Mouse (Mus musculus) limb, embryonic 12.5 days (tissue): Measurements from ENCODE around the gene Adamts10. TPM values are rescaled to one million over a fixed set of nuclear protein-coding genes. Genes with fewer than 3 reads are reported as not detected.

Source experiments
- ATAC-seq: fragments of 200-750 bp; cut with Nextera tagmentation; 2 replicates; pipeline ENCODE4 v1.8.0; 2017; ENCODE audit warnings: low read depth, moderate TSS enrichment; ENCODE audit not compliant: insufficient number of reproducible peaks, insufficient read depth, low FRiP score, low TSS enrichment
- H3K27ac ChIP-seq: fragments of 300-500 bp; sonication (generic); 2 replicates; pipeline ENCODE4 v1.5.1; 2016; ENCODE audit warnings: mild to moderate bottlenecking, moderate library complexity
- H3K27me3 ChIP-seq: fragments of 300-500 bp; sonication (generic); 2 replicates; pipeline ENCODE4 v1.6.1; 2016; ENCODE audit warnings: mild to moderate bottlenecking, moderate library complexity
- H3K36me3 ChIP-seq: fragments of 300-500 bp; sonication (generic); 2 replicates; pipeline ENCODE4 v1.6.1; 2016; ENCODE audit warnings: mild to moderate bottlenecking, moderate library complexity
- H3K4me1 ChIP-seq: fragments of 300-500 bp; sonication (generic); replicated peaks from 2 replicates; pipeline ENCODE4 v1.6.1; 2016
- H3K4me2 ChIP-seq: fragments of 300-500 bp; sonication (generic); 2 replicates; pipeline ENCODE4 v1.6.1; 2016; ENCODE audit warnings: mild to moderate bottlenecking, moderate library complexity
- H3K4me3 ChIP-seq: fragments of 300-500 bp; sonication (generic); replicated peaks from 2 replicates; pipeline ENCODE4 v1.5.1; 2016; ENCODE audit warnings: mild to moderate bottlenecking
- H3K9ac ChIP-seq: fragments of 300-500 bp; sonication (generic); replicated peaks from 2 replicates; pipeline ENCODE4 v1.6.1; 2016; ENCODE audit warnings: mild to moderate bottlenecking, moderate library complexity
- H3K9me3 ChIP-seq: fragments of 300-500 bp; sonication (generic); 2 replicates; pipeline ENCODE4 v1.6.1; 2016; ENCODE audit warnings: mild to moderate bottlenecking, moderate library complexity
- WGBS: fragments of 180-500 bp; shearing (Covaris S2); methylation state at CpG from one replicate; pipeline ENCODE4 v1.1.7; 2016; 5-methylcytosine and 5-hydroxymethylcytosine counted together
- polyA plus RNA-seq: library from polyadenylated mRNA; unstranded; fragments of >200 nt; fragmentation: Nextera tagmentation; extraction: Ambion mirVana; gene quantifications from 2 replicates; pipeline ENCODE4 v1.2.1, GENCODE M21; 2016

Adamts10 gene
- polyA plus RNA-seq: 107 and 125 TPM in 2 replicates

- Histone ChIP-seq H3K27ac (peak within 1 kb of the TSS; percentile 95), H3K27me3 (no peaks in the 10 kb centered on the region), H3K9ac (peak within 1 kb of the TSS; percentile 77), H3K4me3 (peak within 1 kb of the TSS; percentile 55), H3K4me2 (peak within 1 kb of the TSS; percentile 83), H3K36me3 (peaks cover 21% of the 10 kb centered on the region), H3K9me3 (no peaks in the 10 kb centered on the region), H3K4me1 (peaks cover 38% of the 10 kb centered on the region)
- WGBS: under 1% methylated on average over 44 of the region's 44 CpGs
- ATAC-seq: peak; percentile 67
Measured at GRCm38 (mm10) chr17:33523918-33524755, at the start of gene Adamts10. Gene Adamts10 (plus strand): TSS chr17:33524204.

GRCm38 (mm10) chr17:33484020-33484419 is 40.0 kb upstream of the Adamts10 start:
- no peak for ATAC-seq
- Histone ChIP-seq H3K4me1 (peaks cover 4% of the 10 kb centered on the region; the same call in 1 of the 2 replicates), H3K27me3 (no peaks in the 10 kb centered on the region), H3K36me3 (no peaks in the 10 kb centered on the region), H3K27ac (no peak overlapping the region), H3K4me2 (no peak overlapping the region), H3K9me3 (no peaks in the 10 kb centered on the region), H3K9ac (no peak overlapping the region), H3K4me3 (no peak overlapping the region)
- 41% methylated on average over 6 of the region's 6 CpGs for WGBS

GRCm38 (mm10) chr17:33487211-33487610 is 36.8 kb upstream of the Adamts10 start:
- Histone ChIP-seq H3K27me3 (no peaks in the 10 kb centered on the region), H3K36me3 (no peaks in the 10 kb centered on the region), H3K9ac (no peak overlapping the region), H3K9me3 (no peaks in the 10 kb centered on the region), H3K4me2 (no peak overlapping the region), H3K4me1 (peaks cover 4% of the 10 kb centered on the region; the same call in 1 of the 2 replicates), H3K4me3 (no peak overlapping the region), H3K27ac (no peak overlapping the region)
- no peak for ATAC-seq
- whole genome bisulfite sequencing: 74% methylated on average over 2 of the region's 2 CpGs

GRCm38 (mm10) chr17:33487652-33488051 is 36.4 kb upstream of the Adamts10 start:
- Histone ChIP-seq H3K27ac (no peak overlapping the region), H3K4me1 (peaks cover 4% of the 10 kb centered on the region; the same call in 1 of the 2 replicates), H3K4me2 (no peak overlapping the region), H3K36me3 (no peaks in the 10 kb centered on the region), H3K9ac (no peak overlapping the region), H3K27me3 (no peaks in the 10 kb centered on the region), H3K9me3 (no peaks in the 10 kb centered on the region), H3K4me3 (no peak overlapping the region)
- ATAC-seq: no peak
- 100% methylated on average over 1 of the region's 1 CpGs for WGBS

- H3K27me3 ChIP-seq: no peaks in the 10 kb centered on the region
- H3K4me3 ChIP-seq: no peak overlapping the region
- H3K9me3 ChIP-seq: 0 out of 2 replicates have a peak, but pooled peaks cover 4% of the 10 kb centered on the region
- H3K4me1 ChIP-seq: peaks cover 4% of the 10 kb centered on the region; the same call in 1 of the 2 replicates
- H3K27ac ChIP-seq: no peak overlapping the region
- H3K9ac ChIP-seq: no peak overlapping the region
- no peak for ATAC-seq
- no peak overlapping the region for H3K4me2 ChIP-seq
- no peaks in the 10 kb centered on the region for H3K36me3 ChIP-seq
- 84% methylated on average over 2 of the region's 2 CpGs for WGBS
Measured at GRCm38 (mm10) chr17:33491371-33491770, 32.6 kb upstream of the Adamts10 start.

GRCm38 (mm10) chr17:33493065-33493464 is 30.9 kb upstream of the Adamts10 start:
- 70% methylated on average over 6 of the region's 6 CpGs for WGBS
- no peak overlapping the region for H3K9ac ChIP-seq
- H3K9me3 ChIP-seq: 0 out of 2 replicates have a peak, but pooled peaks cover 4% of the 10 kb centered on the region
- peaks cover 4% of the 10 kb centered on the region; the same call in 1 of the 2 replicates for H3K4me1 ChIP-seq
- H3K27ac ChIP-seq: no peak overlapping the region
- no peaks in the 10 kb centered on the region for H3K36me3 ChIP-seq
- H3K27me3 ChIP-seq: no peaks in the 10 kb centered on the region
- no peak overlapping the region for H3K4me2 ChIP-seq
- ATAC-seq: no peak
- no peak overlapping the region for H3K4me3 ChIP-seq

GRCm38 (mm10) chr17:33494586-33494985 is 29.4 kb upstream of the Adamts10 start:
- H3K4me2 ChIP-seq: no peak overlapping the region
- no peaks in the 10 kb centered on the region for H3K4me1 ChIP-seq
- H3K9ac ChIP-seq: no peak overlapping the region
- 0 out of 2 replicates have a peak, but pooled peaks cover 4% of the 10 kb centered on the region for H3K9me3 ChIP-seq
- ATAC-seq: no peak
- no peaks in the 10 kb centered on the region for H3K27me3 ChIP-seq
- H3K4me3 ChIP-seq: no peak overlapping the region
- H3K27ac ChIP-seq: no peak overlapping the region
- H3K36me3 ChIP-seq: no peaks in the 10 kb centered on the region

GRCm38 (mm10) chr17:33498918-33499317 is 25.1 kb upstream of the Adamts10 start:
- 85% methylated on average over 1 of the region's 1 CpGs for WGBS
- no peak overlapping the region for H3K27ac ChIP-seq
- no peaks in the 10 kb centered on the region for H3K36me3 ChIP-seq
- no peak overlapping the region for H3K4me2 ChIP-seq
- H3K4me1 ChIP-seq: no peaks in the 10 kb centered on the region
- no peak for ATAC-seq
- no peaks in the 10 kb centered on the region for H3K9me3 ChIP-seq
- no peaks in the 10 kb centered on the region; the same call in 1 of the 2 replicates for H3K27me3 ChIP-seq
- no peak overlapping the region for H3K9ac ChIP-seq
- H3K4me3 ChIP-seq: no peak overlapping the region

GRCm38 (mm10) chr17:33508386-33508785 is 15.6 kb upstream of the Adamts10 start:
- WGBS: 81% methylated on average over 1 of the region's 1 CpGs
- Histone ChIP-seq H3K4me3 (no peak overlapping the region), H3K4me1 (no peaks in the 10 kb centered on the region; the same call in 1 of the 2 replicates), H3K4me2 (no peak overlapping the region), H3K27ac (no peak overlapping the region), H3K9ac (no peak overlapping the region), H3K9me3 (no peaks in the 10 kb centered on the region), H3K36me3 (no peaks in the 10 kb centered on the region), H3K27me3 (no peaks in the 10 kb centered on the region; the same call in 1 of the 2 replicates)
- ATAC-seq: no peak

- Histone ChIP-seq H3K4me2 (no peak overlapping the region), H3K9ac (no peak overlapping the region), H3K27ac (no peak overlapping the region), H3K36me3 (no peaks in the 10 kb centered on the region), H3K27me3 (no peaks in the 10 kb centered on the region), H3K4me1 (no peaks in the 10 kb centered on the region; the same call in 1 of the 2 replicates), H3K9me3 (peaks cover 3% of the 10 kb centered on the region; the same call in 1 of the 2 replicates), H3K4me3 (no peak overlapping the region)
- WGBS: 82% methylated on average over 5 of the region's 5 CpGs
- ATAC-seq: no peak
Measured at GRCm38 (mm10) chr17:33510172-33510571, 13.8 kb upstream of the Adamts10 start.

- ATAC-seq: no peak
- 52% methylated on average over 2 of the region's 2 CpGs for WGBS
- Histone ChIP-seq H3K27me3 (no peaks in the 10 kb centered on the region), H3K36me3 (no peaks in the 10 kb centered on the region), H3K9me3 (peaks cover 3% of the 10 kb centered on the region; the same call in 1 of the 2 replicates), H3K9ac (no peak overlapping the region), H3K4me1 (no peaks in the 10 kb centered on the region; the same call in 1 of the 2 replicates), H3K27ac (no peak overlapping the region), H3K4me2 (no peak overlapping the region), H3K4me3 (no peak overlapping the region)
Measured at GRCm38 (mm10) chr17:33512441-33513415, 11.3 kb upstream of the Adamts10 start.
